Comparison of ENCODE assay signal across 19 mouse cellular contexts in the genomic region with DNA sequence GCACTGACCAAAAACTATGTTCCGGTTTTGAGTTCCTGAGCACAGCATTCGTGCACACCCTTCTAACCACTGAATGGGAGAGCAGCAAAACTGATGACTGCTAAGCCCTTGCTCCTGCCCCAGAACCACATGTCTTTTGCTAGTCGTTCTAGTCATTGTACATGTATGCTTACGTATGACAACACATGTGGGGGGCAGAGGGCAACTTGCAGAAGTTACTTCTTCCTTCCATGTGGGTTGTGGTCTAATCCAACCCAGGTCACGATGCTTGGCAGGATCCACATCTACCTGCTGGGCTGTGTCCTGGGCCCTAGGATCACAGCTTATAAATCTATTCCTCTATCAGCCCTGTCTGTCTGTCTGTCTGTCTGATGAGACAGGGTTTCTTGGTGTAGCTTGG. TPM values are rescaled to one million over a fixed set of nuclear protein-coding genes. Genes with fewer than 3 reads are reported as not detected.
DNase-seq lines count a peak whose midpoint lies in the region; ATAC-seq and TF ChIP-seq lines count a peak whose summit lies in the region.
"Had no signal": no experiment of that assay in that cellular context is flagged by ENCODE, and none has a peak within 500 bp of the region (broad histone marks: within the 10 kb centered on the region; RNA-seq: fewer than 3 reads in every experiment).

No protein-coding gene starts in this region.

- no peak overlapping the region for H3K9ac ChIP-seq in kidney, embryonic 15.5 days
- H3K9ac ChIP-seq in liver, postnatal 0 days (replicated peaks) = no peak overlapping the region
- H3K9ac ChIP-seq: embryonic facial prominence, embryonic 13.5 days; limb, embryonic 15.5 days had no signal

- no peak for ATAC-seq in kidney, embryonic 15.5 days (replicated peaks; ENCODE audit: low FRiP score)
- peak; percentile 9; the same call in 1 of the 2 replicates for ATAC-seq in common myeloid progenitor, adult 5-6 weeks (replicated peaks; ENCODE audit: low read depth, poor library complexity, severe bottlenecking)
- ATAC-seq in liver, postnatal 0 days = no peak

- TF ChIP-seq EP300 in liver, postnatal 0 days (IDR thresholded peaks at IDR 0.05; ENCODE audit: low read depth) = no peak

- no peaks in the 10 kb centered on the region for H3K9me3 ChIP-seq in kidney, embryonic 15.5 days (replicated peaks)
- H3K9me3 ChIP-seq in liver, postnatal 0 days (ENCODE audit: low read length) = no peaks in the 10 kb centered on the region
- H3K9me3 ChIP-seq: embryonic facial prominence, embryonic 13.5 days; limb, embryonic 15.5 days had no signal

- no peaks in the 10 kb centered on the region for H3K27me3 ChIP-seq in kidney, embryonic 15.5 days
- no peaks in the 10 kb centered on the region for H3K27me3 ChIP-seq in liver, postnatal 0 days (ENCODE audit: insufficient read depth, low read length)
- H3K27me3 ChIP-seq: embryonic facial prominence, embryonic 13.5 days; limb, embryonic 15.5 days had no signal

- no peak for TF ChIP-seq CTCF in gastrocnemius, adult 2 months (IDR thresholded peaks at IDR 0.05)
- TF ChIP-seq CTCF in liver, postnatal 0 days (IDR thresholded peaks at IDR 0.05; ENCODE audit: low read depth) = no peak

- DNase-seq in gastrocnemius, adult 2 months = no peak
- DNase-seq in gastrocnemius, postnatal 36 days = no peak
- no peak for DNase-seq in kidney, postnatal 4 days
- DNase-seq in liver, postnatal 0 days = no peak
- no peak for DNase-seq in cerebellum, adult 11-12 months
- DNase-seq in cerebellum, adult 11 months = no peak
- DNase-seq: adrenal gland, adult 2 months; cerebellum, adult 2 months; gastrocnemius, postnatal 14 days; kidney, adult 8-10 months; layer of hippocampus, postnatal 36 days; lung, postnatal 14 days; retina, postnatal 1 day; thymus, adult 18-20 months had no signal

- 83% methylated on average over 5 of the region's 5 CpGs for WGBS in kidney, embryonic 15.5 days
- WGBS in liver, postnatal 0 days (ENCODE audit: insufficient replicate concordance) = 57% methylated on average over 5 of the region's 5 CpGs

- H3K4me1 ChIP-seq in kidney, embryonic 15.5 days = peaks cover 36% of the 10 kb centered on the region
- peaks cover 38% of the 10 kb centered on the region for H3K4me1 ChIP-seq in liver, postnatal 0 days (ENCODE audit: insufficient read depth)

- no peaks in the 10 kb centered on the region for H3K36me3 ChIP-seq in kidney, embryonic 15.5 days
- H3K36me3 ChIP-seq in liver, postnatal 0 days (replicated peaks; ENCODE audit: insufficient read depth, low read length) = no peaks in the 10 kb centered on the region
- H3K36me3 ChIP-seq: embryonic facial prominence, embryonic 13.5 days had no signal

- H3K4me3 ChIP-seq in gastrocnemius, adult 2 months = no peak overlapping the region
- H3K4me3 ChIP-seq in kidney, embryonic 15.5 days (replicated peaks) = no peak overlapping the region
- no peak overlapping the region for H3K4me3 ChIP-seq in liver, postnatal 0 days (ENCODE audit: low read depth, low read length)
- H3K4me3 ChIP-seq: embryonic facial prominence, embryonic 13.5 days; limb, embryonic 15.5 days had no signal

- peak overlapping the region; percentile 54; the same call in 1 of the 2 replicates for H3K27ac ChIP-seq in gastrocnemius, adult 2 months
- 0 out of 2 replicates have a peak overlapping the region, but pooled peaks have one; percentile 0 for H3K27ac ChIP-seq in kidney, embryonic 15.5 days
- peak overlapping the region; percentile 84 for H3K27ac ChIP-seq in liver, postnatal 0 days (ENCODE audit: low read depth)
- H3K27ac ChIP-seq: embryonic facial prominence, embryonic 13.5 days; limb, embryonic 15.5 days had no signal

- intact Hi-C loops in gastrocnemius, adult 2 months (cut with DNase I) = loop anchor here (10.0 kb wide), 1 partner anchor 1781 kb away; a partner anchor contains a TSS
- intact Hi-C loops in gastrocnemius, postnatal 36 days (cut with DNase I) = loop anchor here (10.0 kb wide), 1 partner anchor 359 kb away; no protein-coding TSS in a partner anchor

- no peak overlapping the region for H3K4me2 ChIP-seq in kidney, embryonic 15.5 days
- no peak overlapping the region for H3K4me2 ChIP-seq in liver, postnatal 0 days (ENCODE audit: low read depth, low read length)
- H3K4me2 ChIP-seq: embryonic facial prominence, embryonic 13.5 days; limb, embryonic 15.5 days; midbrain, embryonic 11.5 days had no signal

RNA-seq across cellular contexts. Expression of a gene that starts 2.4 kb away (rescaled TPM):
- total RNA-seq in gastrocnemius, adult 2 months (2021) = 10 to 100 TPM; 17.8 to 24.8 TPM
- total RNA-seq in gastrocnemius, postnatal 36 days (2021) = 10 to 100 TPM; 18.3 to 19.4 TPM
- 38.2 and 43.9 TPM in 2 replicates for polyA plus RNA-seq in kidney, embryonic 15.5 days (2015; fragmentation: Nextera tagmentation; extraction: Ambion mirVana)
- total RNA-seq in common myeloid progenitor, adult 5-6 weeks (2017) = 90.2 and 117 TPM in 2 replicates
- polyA plus RNA-seq in liver, postnatal 0 days (2015; fragmentation: Nextera tagmentation; extraction: Ambion mirVana) = 14.9 and 15.6 TPM in 2 replicates

RNA-seq across cellular contexts. Expression of a gene that starts 12.3 kb away (rescaled TPM):
- total RNA-seq in gastrocnemius, adult 2 months (2021) = 1,000 to 10,000 TPM in 1 of 2 experiments, 100 to 1,000 TPM in 1; 398 to 1,232 TPM
- 100 to 1,000 TPM; 181 to 818 TPM for total RNA-seq in gastrocnemius, postnatal 36 days (2021)
- 37.2 and 48.6 TPM in 2 replicates for polyA plus RNA-seq in kidney, embryonic 15.5 days (2015; fragmentation: Nextera tagmentation; extraction: Ambion mirVana)
- 6.1 and 6.6 TPM in 2 replicates for total RNA-seq in common myeloid progenitor, adult 5-6 weeks (2017)
- 5.3 and 11.2 TPM in 2 replicates for polyA plus RNA-seq in liver, postnatal 0 days (2015; fragmentation: Nextera tagmentation; extraction: Ambion mirVana)
- polyA plus RNA-seq: adrenal gland, adult 2 months had no signal

RNA-seq across cellular contexts. Expression of a gene that starts 20.2 kb away (rescaled TPM):
- total RNA-seq in gastrocnemius, adult 2 months (2021) = under 1 TPM in 1 of 2 experiments, not detected in 1; 0.41 TPM
- under 1 TPM; 0.44 to 0.64 TPM for total RNA-seq in gastrocnemius, postnatal 36 days (2021)
- 6.6 and 6.9 TPM in 2 replicates for polyA plus RNA-seq in kidney, embryonic 15.5 days (2015; fragmentation: Nextera tagmentation; extraction: Ambion mirVana)
- 0.87 and 1.9 TPM in 2 replicates for total RNA-seq in common myeloid progenitor, adult 5-6 weeks (2017)
- polyA plus RNA-seq in liver, postnatal 0 days (2015; fragmentation: Nextera tagmentation; extraction: Ambion mirVana) = 0.27 and 0.46 TPM in 2 replicates

RNA-seq across cellular contexts. Expression of a gene that starts 28.4 kb away (rescaled TPM):
- not detected for total RNA-seq in gastrocnemius, adult 2 months (2021)
- not detected for total RNA-seq in gastrocnemius, postnatal 36 days (2021)
- polyA plus RNA-seq in kidney, embryonic 15.5 days (2015; fragmentation: Nextera tagmentation; extraction: Ambion mirVana) = 3.2 and 3.5 TPM in 2 replicates
- total RNA-seq in common myeloid progenitor, adult 5-6 weeks (2017) = 1.6 TPM in 1 of 2 replicates, not detected in the other
- polyA plus RNA-seq in liver, postnatal 0 days (2015; fragmentation: Nextera tagmentation; extraction: Ambion mirVana) = 0.05 and 0.17 TPM in 2 replicates

RNA-seq across cellular contexts. Expression of a gene that starts 43.4 kb away (rescaled TPM):
- total RNA-seq in gastrocnemius, adult 2 months (2021) = 1 to 10 TPM; 1.5 to 3.7 TPM
- total RNA-seq in gastrocnemius, postnatal 36 days (2021) = 1 to 10 TPM in 1 of 2 experiments, under 1 TPM in 1; 0.59 to 1.5 TPM
- 8.9 and 9.0 TPM in 2 replicates for polyA plus RNA-seq in kidney, embryonic 15.5 days (2015; fragmentation: Nextera tagmentation; extraction: Ambion mirVana)
- 4.2 and 5.6 TPM in 2 replicates for total RNA-seq in common myeloid progenitor, adult 5-6 weeks (2017)
- polyA plus RNA-seq in liver, postnatal 0 days (2015; fragmentation: Nextera tagmentation; extraction: Ambion mirVana) = 0.37 and 0.97 TPM in 2 replicates

Comparison
In these comparisons a context has a peak if more than half of its experiments do, and no peak if none do; other contexts are left out.
1. H3K27ac ChIP-seq: peak in every context shown above with its lines; median percentile 84 in liver, postnatal 0 days; 54 in gastrocnemius, adult 2 months; 0 in kidney, embryonic 15.5 days.
2. RNA of a gene that starts 12.3 kb away (total RNA-seq): 398 to 1,232 TPM in gastrocnemius, adult 2 months and 181 to 818 TPM in gastrocnemius, postnatal 36 days; 6.1 to 6.6 TPM in common myeloid progenitor, adult 5-6 weeks; every median in the first group is over 10 times any median in the second.